Mouse (Mus musculus): ENCODE data around the gene Eif4g3. TPM values are rescaled to one million over a fixed set of nuclear protein-coding genes. Genes with fewer than 3 reads are reported as not detected.

The Eif4g3 gene
- polyA plus RNA-seq, 2 experiments, result 5.6 to 15.6 TPM

GRCm38 (mm10) chr4:138073086-138073485 is 80.3 kb downstream of the Eif4g3 start:
- WGBS (ENCODE audit: insufficient replicate concordance), result 80% methylated on average over 11 of the region's 11 CpGs

GRCm38 (mm10) chr4:138073531-138073930 is 80.7 kb downstream of the Eif4g3 start:
- no peak for ATAC-seq (ENCODE audit: insufficient read depth)
- H3K9ac ChIP-seq (replicated peaks), result no peak overlapping the region
- no peak for TF ChIP-seq CTCF (IDR thresholded peaks at IDR 0.05; ENCODE audit: low read depth)
- no peak for TF ChIP-seq EP300 (IDR thresholded peaks at IDR 0.05; ENCODE audit: low read depth)
- no peaks in the 10 kb centered on the region for H3K36me3 ChIP-seq (replicated peaks; ENCODE audit: control insufficient read depth, insufficient read depth, low read depth)
- DNase-seq (ENCODE audit: low read depth in 3 of 3, low spot score in 3 of 3), result no peak
- no peaks in the 10 kb centered on the region for H3K27me3 ChIP-seq (ENCODE audit: control insufficient read depth, insufficient read depth, low read length)
- H3K4me3 ChIP-seq (ENCODE audit: insufficient read depth in 1 of 2, low read depth in 2 of 2, low read length in 2 of 2), result no peak overlapping the region
- WGBS (ENCODE audit: insufficient replicate concordance), result 71% methylated on average over 7 of the region's 7 CpGs
- H3K27ac ChIP-seq, result no peak overlapping the region
- H3K4me1 ChIP-seq (replicated peaks; ENCODE audit: control insufficient read depth in 2 of 2, insufficient read depth in 2 of 2, low read length in 1 of 2), result peaks cover 7 to 13% of the 10 kb centered on the region in 2 experiments
- H3K4me2 ChIP-seq (ENCODE audit: low read depth), result no peak overlapping the region
- no peaks in the 10 kb centered on the region for H3K9me3 ChIP-seq (ENCODE audit: control insufficient read depth, low read length)

More at GRCm38 (mm10) chr4:138073086-138073485, 80.3 kb downstream of the Eif4g3 start:
- Histone ChIP-seq H3K27me3 (ENCODE audit: control insufficient read depth, insufficient read depth, low read length) (no peaks in the 10 kb centered on the region), H3K27ac (no peak overlapping the region), H3K9ac (replicated peaks) (no peak overlapping the region), H3K4me3 (ENCODE audit: insufficient read depth in 1 of 2, low read depth in 2 of 2, low read length in 2 of 2) (no peak overlapping the region), H3K4me2 (ENCODE audit: low read depth) (no peak overlapping the region), H3K36me3 (replicated peaks; ENCODE audit: control insufficient read depth, insufficient read depth, low read depth) (no peaks in the 10 kb centered on the region), H3K9me3 (ENCODE audit: control insufficient read depth, low read length) (no peaks in the 10 kb centered on the region), H3K4me1 (replicated peaks; ENCODE audit: control insufficient read depth in 2 of 2, insufficient read depth in 2 of 2, low read length in 1 of 2) (peaks cover 5 to 9% of the 10 kb centered on the region in 2 experiments)
- TF ChIP-seq EP300 (IDR thresholded peaks at IDR 0.05; ENCODE audit: low read depth), result no peak
- ATAC-seq (ENCODE audit: insufficient read depth) (no peak), DNase-seq (ENCODE audit: low read depth in 3 of 3, low spot score in 3 of 3) (no peak)

GRCm38 (mm10) chr4:138074896-138075584 is 82.2 kb downstream of the Eif4g3 start:
- WGBS (ENCODE audit: insufficient replicate concordance), result 60% methylated on average over 6 of the region's 6 CpGs
- no peak overlapping the region for H3K27ac ChIP-seq
- H3K4me3 ChIP-seq (ENCODE audit: insufficient read depth in 1 of 2, low read depth in 2 of 2, low read length in 2 of 2), result no peak overlapping the region
- no peak for DNase-seq (ENCODE audit: low read depth in 3 of 3, low spot score in 3 of 3)
- no peaks in the 10 kb centered on the region for H3K36me3 ChIP-seq (replicated peaks; ENCODE audit: control insufficient read depth, insufficient read depth, low read depth)
- H3K9me3 ChIP-seq (ENCODE audit: control insufficient read depth, low read length), result no peaks in the 10 kb centered on the region
- H3K4me2 ChIP-seq (ENCODE audit: low read depth), result no peak overlapping the region
- no peak for TF ChIP-seq EP300 (IDR thresholded peaks at IDR 0.05; ENCODE audit: low read depth)
- TF ChIP-seq CTCF (IDR thresholded peaks at IDR 0.05; ENCODE audit: low read depth), result no peak
- H3K27me3 ChIP-seq (ENCODE audit: control insufficient read depth, insufficient read depth, low read length), result no peaks in the 10 kb centered on the region
- H3K4me1 ChIP-seq (replicated peaks; ENCODE audit: control insufficient read depth in 2 of 2, insufficient read depth in 2 of 2, low read length in 1 of 2), result peaks cover 19 to 26% of the 10 kb centered on the region in 2 experiments
- H3K9ac ChIP-seq (replicated peaks), result no peak overlapping the region
- ATAC-seq (ENCODE audit: insufficient read depth), result no peak

- Histone ChIP-seq H3K4me1 (replicated peaks; ENCODE audit: control insufficient read depth in 2 of 2, insufficient read depth in 2 of 2, low read length in 1 of 2) (peaks cover 19 to 26% of the 10 kb centered on the region in 2 experiments), H3K36me3 (replicated peaks; ENCODE audit: control insufficient read depth, insufficient read depth, low read depth) (no peaks in the 10 kb centered on the region; the same call in 1 of the 2 replicates), H3K4me2 (ENCODE audit: low read depth) (no peak overlapping the region), H3K4me3 (ENCODE audit: insufficient read depth in 1 of 2, low read depth in 2 of 2, low read length in 2 of 2) (no peak overlapping the region), H3K27ac (no peak overlapping the region), H3K27me3 (ENCODE audit: control insufficient read depth, insufficient read depth, low read length) (no peaks in the 10 kb centered on the region), H3K9ac (replicated peaks) (no peak overlapping the region), H3K9me3 (ENCODE audit: control insufficient read depth, low read length) (no peaks in the 10 kb centered on the region)
- DNase-seq (ENCODE audit: low read depth in 3 of 3, low spot score in 3 of 3), result peak in 1 of 3 experiments; percentile 10
- ATAC-seq (ENCODE audit: insufficient read depth), result peak; percentile 78
- WGBS (ENCODE audit: insufficient replicate concordance), result 51% methylated on average over 3 of the region's 3 CpGs
- TF ChIP-seq EP300 (IDR thresholded peaks at IDR 0.05; ENCODE audit: low read depth) (no peak), CTCF (IDR thresholded peaks at IDR 0.05; ENCODE audit: low read depth) (no peak)
Measured at GRCm38 (mm10) chr4:138077663-138078295, 85.0 kb downstream of the Eif4g3 start.

GRCm38 (mm10) chr4:138079234-138079633 is 86.4 kb downstream of the Eif4g3 start:
- no peak for TF ChIP-seq CTCF (IDR thresholded peaks at IDR 0.05; ENCODE audit: low read depth)
- peak; percentile 42 for TF ChIP-seq EP300 (IDR thresholded peaks at IDR 0.05; ENCODE audit: low read depth)
- Histone ChIP-seq H3K4me3 (ENCODE audit: insufficient read depth in 1 of 2, low read depth in 2 of 2, low read length in 2 of 2) (no peak overlapping the region), H3K9me3 (ENCODE audit: control insufficient read depth, low read length) (no peaks in the 10 kb centered on the region), H3K27ac (no peak overlapping the region), H3K4me1 (replicated peaks; ENCODE audit: control insufficient read depth in 2 of 2, insufficient read depth in 2 of 2, low read length in 1 of 2) (peaks cover 19 to 26% of the 10 kb centered on the region in 2 experiments), H3K27me3 (ENCODE audit: control insufficient read depth, insufficient read depth, low read length) (no peaks in the 10 kb centered on the region), H3K9ac (replicated peaks) (no peak overlapping the region), H3K4me2 (ENCODE audit: low read depth) (no peak overlapping the region), H3K36me3 (replicated peaks; ENCODE audit: control insufficient read depth, insufficient read depth, low read depth) (peaks cover 6% of the 10 kb centered on the region)
- DNase-seq (ENCODE audit: low read depth in 3 of 3, low spot score in 3 of 3), result peak in 2 of 3 experiments; percentile 7 to 11
- ATAC-seq (ENCODE audit: insufficient read depth), result peak; percentile 70
- 41% methylated on average over 5 of the region's 5 CpGs for WGBS (ENCODE audit: insufficient replicate concordance)
